Mouse (Mus musculus): ENCODE data around the gene Lrrc20. TPM values are rescaled to one million over a fixed set of nuclear protein-coding genes. Genes with fewer than 3 reads are reported as not detected.

Gene Lrrc20
- polyA plus RNA-seq, 1 experiment, result 11.8 TPM

- TF ChIP-seq CTCF (IDR thresholded peaks at IDR 0.05; ENCODE audit: control insufficient read depth, insufficient read depth, insufficient read length), result no peak
- TF ChIP-seq MYOD1 (IDR thresholded peaks at IDR 0.05; ENCODE audit: control insufficient read depth, insufficient read length, low read depth), result no peak
- TF ChIP-seq CEBPB (IDR thresholded peaks at IDR 0.05; ENCODE audit: low read depth), result no peak
- TF ChIP-seq MAX (IDR thresholded peaks at IDR 0.05), result no peak
- H3K79me3 ChIP-seq (ENCODE audit: low read depth), result no peaks in the 10 kb centered on the region
- H3K27me3 ChIP-seq (ENCODE audit: control insufficient read depth, insufficient read depth, insufficient read length), result no peaks in the 10 kb centered on the region
- H3K79me2 ChIP-seq (ENCODE audit: control insufficient read depth, insufficient read depth), result no peaks in the 10 kb centered on the region
- no peak overlapping the region for H3K4me3 ChIP-seq (ENCODE audit: insufficient read depth, poor library complexity, severe bottlenecking)
- no peaks in the 10 kb centered on the region for H3K36me3 ChIP-seq (ENCODE audit: control insufficient read depth, insufficient read depth)
- H3ac ChIP-seq (ENCODE audit: control insufficient read depth, insufficient read length, low read depth), result no peak overlapping the region
Observed at GRCm38 (mm10) chr10:61576120-61576767, 100.6 kb downstream of the Lrrc20 start.

GRCm38 (mm10) chr10:61587241-61587849, 111.7 kb downstream of the Lrrc20 start:
- TF ChIP-seq FOSL1 (IDR thresholded peaks at IDR 0.05; ENCODE audit: insufficient read depth, low read length, poor library complexity, severe bottlenecking), result no peak
- no peak for TF ChIP-seq MYOG (IDR thresholded peaks at IDR 0.05; ENCODE audit: control insufficient read depth, extremely low read depth, insufficient read length)
- TF ChIP-seq CEBPB (IDR thresholded peaks at IDR 0.05; ENCODE audit: low read depth), result no peak
- no peak for TF ChIP-seq MAX (IDR thresholded peaks at IDR 0.05)
- Histone ChIP-seq H3K4me3 (ENCODE audit: insufficient read depth, poor library complexity, severe bottlenecking) (no peak overlapping the region), H3ac (ENCODE audit: control insufficient read depth, insufficient read length, low read depth) (no peak overlapping the region), H3K79me3 (ENCODE audit: low read depth) (no peaks in the 10 kb centered on the region), H3K79me2 (ENCODE audit: control insufficient read depth, insufficient read depth) (no peaks in the 10 kb centered on the region), H3K27me3 (ENCODE audit: control insufficient read depth, insufficient read depth, insufficient read length) (no peaks in the 10 kb centered on the region), H3K36me3 (ENCODE audit: control insufficient read depth, insufficient read depth) (no peaks in the 10 kb centered on the region)

- peaks cover 46% of the 10 kb centered on the region for H3K27me3 ChIP-seq (ENCODE audit: control insufficient read depth, insufficient read depth, insufficient read length)
- H3K79me2 ChIP-seq (ENCODE audit: control insufficient read depth, insufficient read depth), result no peaks in the 10 kb centered on the region
- no peak overlapping the region for H3ac ChIP-seq (ENCODE audit: control insufficient read depth, insufficient read length, low read depth)
- H3K79me3 ChIP-seq (ENCODE audit: low read depth), result no peaks in the 10 kb centered on the region
- no peak overlapping the region for H3K4me3 ChIP-seq (ENCODE audit: insufficient read depth, poor library complexity, severe bottlenecking)
- TF ChIP-seq FOSL1 (IDR thresholded peaks at IDR 0.05; ENCODE audit: insufficient read depth, low read length, poor library complexity, severe bottlenecking), result no peak
- no peak for TF ChIP-seq CTCF (IDR thresholded peaks at IDR 0.05; ENCODE audit: control insufficient read depth, insufficient read depth, insufficient read length)
- no peak for TF ChIP-seq MYOG (IDR thresholded peaks at IDR 0.05; ENCODE audit: control insufficient read depth, extremely low read depth, insufficient read length)
- no peak for TF ChIP-seq MAX (IDR thresholded peaks at IDR 0.05)
- no peak for TF ChIP-seq MYOD1 (IDR thresholded peaks at IDR 0.05; ENCODE audit: control insufficient read depth, insufficient read length, low read depth)
- no peaks in the 10 kb centered on the region for H3K36me3 ChIP-seq (ENCODE audit: control insufficient read depth, insufficient read depth)
Observed at GRCm38 (mm10) chr10:61597991-61598390, 122.4 kb downstream of the Lrrc20 start.

GRCm38 (mm10) chr10:61599556-61600114, 124.0 kb downstream of the Lrrc20 start:
- H3K27me3 ChIP-seq (ENCODE audit: control insufficient read depth, insufficient read depth, insufficient read length), result peaks cover 36% of the 10 kb centered on the region
- H3K79me3 ChIP-seq (ENCODE audit: low read depth), result no peaks in the 10 kb centered on the region
- H3K4me3 ChIP-seq (ENCODE audit: insufficient read depth, poor library complexity, severe bottlenecking), result no peak overlapping the region
- H3K36me3 ChIP-seq (ENCODE audit: control insufficient read depth, insufficient read depth), result no peaks in the 10 kb centered on the region
- no peak for TF ChIP-seq USF1 (IDR thresholded peaks at IDR 0.05; ENCODE audit: low read depth)
- TF ChIP-seq MYOD1 (IDR thresholded peaks at IDR 0.05; ENCODE audit: control insufficient read depth, insufficient read length, low read depth), result no peak
- no peak for TF ChIP-seq MYOG (IDR thresholded peaks at IDR 0.05; ENCODE audit: control insufficient read depth, extremely low read depth, insufficient read length)
- no peak for TF ChIP-seq CEBPB (IDR thresholded peaks at IDR 0.05; ENCODE audit: low read depth)
- TF ChIP-seq MAX (IDR thresholded peaks at IDR 0.05), result no peak
- TF ChIP-seq CTCF (IDR thresholded peaks at IDR 0.05; ENCODE audit: control insufficient read depth, insufficient read depth, insufficient read length), result no peak
- TF ChIP-seq FOSL1 (IDR thresholded peaks at IDR 0.05; ENCODE audit: insufficient read depth, low read length, poor library complexity, severe bottlenecking), result no peak
- H3K79me2 ChIP-seq (ENCODE audit: control insufficient read depth, insufficient read depth), result no peaks in the 10 kb centered on the region
- no peak overlapping the region for H3ac ChIP-seq (ENCODE audit: control insufficient read depth, insufficient read length, low read depth)

GRCm38 (mm10) chr10:61602283-61603033, 126.9 kb downstream of the Lrrc20 start:
- no peaks in the 10 kb centered on the region for H3K79me2 ChIP-seq (ENCODE audit: control insufficient read depth, insufficient read depth)
- no peaks in the 10 kb centered on the region for H3K36me3 ChIP-seq (ENCODE audit: control insufficient read depth, insufficient read depth)
- H3K79me3 ChIP-seq (ENCODE audit: low read depth), result no peaks in the 10 kb centered on the region
- no peak overlapping the region for H3K4me3 ChIP-seq (ENCODE audit: insufficient read depth, poor library complexity, severe bottlenecking)
- peak; percentile 58 for TF ChIP-seq CTCF (IDR thresholded peaks at IDR 0.05; ENCODE audit: control insufficient read depth, insufficient read depth, insufficient read length)
- TF ChIP-seq MYOG (IDR thresholded peaks at IDR 0.05; ENCODE audit: control insufficient read depth, extremely low read depth, insufficient read length), result no peak
- TF ChIP-seq CEBPB (IDR thresholded peaks at IDR 0.05; ENCODE audit: low read depth), result no peak
- no peak for TF ChIP-seq FOSL1 (IDR thresholded peaks at IDR 0.05; ENCODE audit: insufficient read depth, low read length, poor library complexity, severe bottlenecking)
- TF ChIP-seq MAX (IDR thresholded peaks at IDR 0.05), result peak; percentile 29
- TF ChIP-seq USF1 (IDR thresholded peaks at IDR 0.05; ENCODE audit: low read depth), result no peak
- no peak for TF ChIP-seq MYOD1 (IDR thresholded peaks at IDR 0.05; ENCODE audit: control insufficient read depth, insufficient read length, low read depth)
- H3ac ChIP-seq (ENCODE audit: control insufficient read depth, insufficient read length, low read depth), result peak overlapping the region; percentile 24
- H3K27me3 ChIP-seq (ENCODE audit: control insufficient read depth, insufficient read depth, insufficient read length), result peaks cover 11% of the 10 kb centered on the region
